Mouse (Mus musculus): Measurements from ENCODE around the gene Anxa3. TPM values are rescaled to one million over a fixed set of nuclear protein-coding genes. Genes with fewer than 3 reads are reported as not detected.

Gene Anxa3
- polyA plus RNA-seq, 1 experiment: 93.3 TPM

DNA sequence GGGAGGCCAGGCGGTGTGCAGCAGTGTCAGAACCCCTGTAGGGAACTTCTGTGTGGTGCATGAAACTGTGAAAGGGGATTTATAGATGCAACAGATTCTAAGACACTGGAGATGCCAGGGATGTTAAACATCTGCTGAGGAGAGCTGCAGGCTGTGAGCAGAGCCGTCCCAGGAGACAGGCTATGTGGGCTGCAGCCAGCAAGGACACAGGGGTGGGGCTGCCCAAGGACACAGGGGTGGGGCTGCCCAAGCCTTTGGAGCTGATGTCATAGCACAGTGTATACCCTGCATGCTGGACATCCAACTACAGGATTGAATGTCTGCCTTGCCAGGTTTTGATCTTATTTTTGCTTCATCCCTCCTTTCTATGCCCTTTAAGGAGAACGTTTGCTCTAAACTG, 88.0 kb downstream of the Anxa3 start:
- no peaks in the 10 kb centered on the region for H3K79me2 ChIP-seq (ENCODE audit: control insufficient read depth, insufficient read depth)
- TF ChIP-seq MYOG (IDR thresholded peaks at IDR 0.05; ENCODE audit: control insufficient read depth in 1 of 3, insufficient read depth in 1 of 3, insufficient read length in 2 of 3, low read depth in 2 of 3): no peak
- TF ChIP-seq MYOD1 (IDR thresholded peaks at IDR 0.05; ENCODE audit: control insufficient read depth in 1 of 3, insufficient read length in 2 of 3, low read depth in 2 of 3): no peak
- no peak for TF ChIP-seq TCF12 (IDR thresholded peaks at IDR 0.05; ENCODE audit: insufficient read depth, poor library complexity, severe bottlenecking)
- no peak overlapping the region for H3K4me3 ChIP-seq
- no peaks in the 10 kb centered on the region for H3K27me3 ChIP-seq (ENCODE audit: control insufficient read depth, insufficient read depth, insufficient read length)
- H3K36me3 ChIP-seq (ENCODE audit: control insufficient read depth, insufficient read depth): no peaks in the 10 kb centered on the region
- no peak overlapping the region for H3K4me2 ChIP-seq (ENCODE audit: low read depth)
- H3ac ChIP-seq (ENCODE audit: control insufficient read depth, insufficient read length): no peak overlapping the region

DNA sequence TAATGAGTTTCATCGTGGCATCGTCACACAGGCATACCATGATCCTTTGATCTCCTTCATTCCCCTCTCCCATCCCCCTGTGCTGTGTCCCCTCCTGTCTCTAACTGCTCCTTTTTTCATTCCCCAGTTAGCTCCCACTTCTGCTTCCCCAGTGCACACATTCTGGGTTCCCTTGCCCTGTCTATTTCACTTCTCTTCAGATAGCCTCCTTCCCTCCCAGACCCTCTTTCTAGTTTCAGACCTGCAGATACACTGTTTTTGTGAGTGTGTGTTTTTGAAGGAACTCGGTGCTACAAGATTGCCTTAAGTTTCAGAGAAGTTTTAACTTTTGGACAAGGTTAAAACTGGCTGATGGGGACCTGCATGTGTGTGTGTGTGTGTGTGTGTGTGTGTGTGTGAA, 88.5 kb downstream of the Anxa3 start:
- H3ac ChIP-seq (ENCODE audit: control insufficient read depth, insufficient read length): no peak overlapping the region
- no peak overlapping the region for H3K4me3 ChIP-seq
- H3K36me3 ChIP-seq (ENCODE audit: control insufficient read depth, insufficient read depth): no peaks in the 10 kb centered on the region
- H3K79me2 ChIP-seq (ENCODE audit: control insufficient read depth, insufficient read depth): no peaks in the 10 kb centered on the region
- no peak for TF ChIP-seq POLR2A (IDR thresholded peaks at IDR 0.05; ENCODE audit: insufficient read length, low read depth)
- no peak for TF ChIP-seq CEBPB (IDR thresholded peaks at IDR 0.05; ENCODE audit: insufficient read depth, poor library complexity, severe bottlenecking)
- TF ChIP-seq USF1 (IDR thresholded peaks at IDR 0.05; ENCODE audit: low read depth): no peak
- TF ChIP-seq TCF3 (IDR thresholded peaks at IDR 0.05; ENCODE audit: insufficient read length, low read depth): no peak
- no peak for TF ChIP-seq MAX (IDR thresholded peaks at IDR 0.05; ENCODE audit: low read depth)
- TF ChIP-seq MYOD1 (IDR thresholded peaks at IDR 0.05; ENCODE audit: control insufficient read depth in 1 of 3, insufficient read length in 2 of 3, low read depth in 2 of 3): no peak
- H3K4me2 ChIP-seq (ENCODE audit: low read depth): no peak overlapping the region
- no peaks in the 10 kb centered on the region for H3K27me3 ChIP-seq (ENCODE audit: control insufficient read depth, insufficient read depth, insufficient read length)

DNA sequence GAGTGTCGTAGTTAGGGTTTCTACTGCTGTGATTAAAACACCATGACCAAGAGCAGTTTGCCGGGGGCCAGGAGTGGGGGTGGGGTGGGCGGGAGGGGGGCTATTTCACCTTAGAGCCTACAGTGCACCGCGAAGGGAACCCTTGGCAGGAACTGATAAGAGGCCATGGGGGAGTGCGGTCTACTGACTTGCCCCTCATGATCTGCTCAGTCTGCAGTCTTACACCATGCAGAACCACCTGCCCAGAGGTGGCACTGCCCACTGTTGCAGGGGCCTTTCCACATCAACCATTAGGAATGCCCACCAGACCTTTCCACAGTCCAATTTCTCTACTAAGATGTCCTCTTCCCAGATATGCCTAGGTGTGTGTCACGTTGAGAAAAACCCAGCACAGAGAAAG, 92.1 kb downstream of the Anxa3 start:
- H3K4me2 ChIP-seq (ENCODE audit: low read depth): no peak overlapping the region
- no peak overlapping the region for H3K4me3 ChIP-seq
- no peak overlapping the region for H3ac ChIP-seq (ENCODE audit: control insufficient read depth, insufficient read length)
- no peaks in the 10 kb centered on the region for H3K79me2 ChIP-seq (ENCODE audit: control insufficient read depth, insufficient read depth)
- H3K27me3 ChIP-seq (ENCODE audit: control insufficient read depth, insufficient read depth, insufficient read length): no peaks in the 10 kb centered on the region
- TF ChIP-seq POLR2AphosphoS2 (IDR thresholded peaks at IDR 0.05; ENCODE audit: insufficient read length, low read depth) (no peak), MAX (IDR thresholded peaks at IDR 0.05; ENCODE audit: low read depth) (no peak), USF1 (IDR thresholded peaks at IDR 0.05; ENCODE audit: low read depth) (no peak), CEBPB (IDR thresholded peaks at IDR 0.05; ENCODE audit: insufficient read depth, poor library complexity, severe bottlenecking) (no peak), MYOD1 (IDR thresholded peaks at IDR 0.05; ENCODE audit: control insufficient read depth in 1 of 3, insufficient read length in 2 of 3, low read depth in 2 of 3) (no peak), REST (IDR thresholded peaks at IDR 0.05; ENCODE audit: insufficient read depth, insufficient read length) (no peak), POLR2A (IDR thresholded peaks at IDR 0.05; ENCODE audit: insufficient read length, low read depth) (no peak), MYOG (IDR thresholded peaks at IDR 0.05; ENCODE audit: control insufficient read depth in 1 of 3, insufficient read depth in 1 of 3, insufficient read length in 2 of 3, low read depth in 2 of 3) (no peak)
- no peaks in the 10 kb centered on the region for H3K36me3 ChIP-seq (ENCODE audit: control insufficient read depth, insufficient read depth)

- TF ChIP-seq SRF (IDR thresholded peaks at IDR 0.05; ENCODE audit: control insufficient read depth, insufficient read length, low read depth) (no peak), CEBPB (IDR thresholded peaks at IDR 0.05; ENCODE audit: insufficient read depth, poor library complexity, severe bottlenecking) (no peak), TCF3 (IDR thresholded peaks at IDR 0.05; ENCODE audit: insufficient read length, low read depth) (no peak), E2F4 (IDR thresholded peaks at IDR 0.05; ENCODE audit: insufficient read depth) (no peak), TCF12 (IDR thresholded peaks at IDR 0.05; ENCODE audit: insufficient read depth, poor library complexity, severe bottlenecking) (no peak), MYOD1 (IDR thresholded peaks at IDR 0.05; ENCODE audit: control insufficient read depth in 1 of 3, insufficient read length in 2 of 3, low read depth in 2 of 3) (no peak), USF1 (IDR thresholded peaks at IDR 0.05; ENCODE audit: low read depth) (no peak), MAX (IDR thresholded peaks at IDR 0.05; ENCODE audit: low read depth) (no peak), MYOG (IDR thresholded peaks at IDR 0.05; ENCODE audit: control insufficient read depth in 1 of 3, insufficient read depth in 1 of 3, insufficient read length in 2 of 3, low read depth in 2 of 3) (no peak), REST (IDR thresholded peaks at IDR 0.05; ENCODE audit: insufficient read depth, insufficient read length) (no peak), POLR2A (IDR thresholded peaks at IDR 0.05; ENCODE audit: insufficient read length, low read depth) (no peak), POLR2AphosphoS2 (IDR thresholded peaks at IDR 0.05; ENCODE audit: insufficient read length, low read depth) (no peak)
- no peak overlapping the region for H3K4me2 ChIP-seq (ENCODE audit: low read depth)
Observed at GRCm38 (mm10) chr5:96888396-96888795, 95.3 kb downstream of the Anxa3 start.

DNA sequence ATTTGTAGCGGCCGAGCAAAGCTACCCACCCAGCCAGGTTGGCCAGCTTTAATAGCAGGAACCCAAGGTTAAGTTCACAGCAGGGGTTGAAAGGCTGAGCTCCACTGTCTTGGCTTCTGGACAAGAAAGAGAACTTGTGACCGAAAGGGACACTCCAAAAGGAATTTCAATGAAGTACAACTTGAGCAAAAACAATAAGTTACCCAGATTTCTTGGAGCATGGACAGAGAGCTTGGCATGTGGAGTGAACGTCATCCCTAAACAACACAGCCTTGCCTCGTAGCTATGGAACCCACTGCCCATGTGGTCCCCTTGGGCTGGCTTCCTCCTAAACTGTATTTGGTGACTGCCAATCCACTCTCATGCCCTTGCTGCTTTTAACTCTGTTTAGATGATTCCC, 97.2 kb downstream of the Anxa3 start:
- H3K36me3 ChIP-seq (ENCODE audit: control insufficient read depth, insufficient read depth): no peaks in the 10 kb centered on the region
- H3K4me2 ChIP-seq (ENCODE audit: low read depth): no peak overlapping the region
- no peaks in the 10 kb centered on the region for H3K27me3 ChIP-seq (ENCODE audit: control insufficient read depth, insufficient read depth, insufficient read length)
- H3K4me3 ChIP-seq: no peak overlapping the region
- no peak overlapping the region for H3ac ChIP-seq (ENCODE audit: control insufficient read depth, insufficient read length)
- no peak for TF ChIP-seq POLR2A (IDR thresholded peaks at IDR 0.05; ENCODE audit: insufficient read length, low read depth)
- TF ChIP-seq TCF12 (IDR thresholded peaks at IDR 0.05; ENCODE audit: insufficient read depth, poor library complexity, severe bottlenecking): no peak
- TF ChIP-seq SRF (IDR thresholded peaks at IDR 0.05; ENCODE audit: control insufficient read depth, insufficient read length, low read depth): no peak
- TF ChIP-seq POLR2AphosphoS2 (IDR thresholded peaks at IDR 0.05; ENCODE audit: insufficient read length, low read depth): no peak
- TF ChIP-seq MAX (IDR thresholded peaks at IDR 0.05; ENCODE audit: low read depth): no peak
- no peak for TF ChIP-seq MYOD1 (IDR thresholded peaks at IDR 0.05; ENCODE audit: control insufficient read depth in 1 of 3, insufficient read length in 2 of 3, low read depth in 2 of 3)
- no peak for TF ChIP-seq CEBPB (IDR thresholded peaks at IDR 0.05; ENCODE audit: insufficient read depth, poor library complexity, severe bottlenecking)
- no peak for TF ChIP-seq REST (IDR thresholded peaks at IDR 0.05; ENCODE audit: insufficient read depth, insufficient read length)
- TF ChIP-seq MYOG (IDR thresholded peaks at IDR 0.05; ENCODE audit: control insufficient read depth in 1 of 3, insufficient read depth in 1 of 3, insufficient read length in 2 of 3, low read depth in 2 of 3): no peak
- no peak for TF ChIP-seq USF1 (IDR thresholded peaks at IDR 0.05; ENCODE audit: low read depth)
- TF ChIP-seq E2F4 (IDR thresholded peaks at IDR 0.05; ENCODE audit: insufficient read depth): no peak
- no peak for TF ChIP-seq TCF3 (IDR thresholded peaks at IDR 0.05; ENCODE audit: insufficient read length, low read depth)
- H3K79me2 ChIP-seq (ENCODE audit: control insufficient read depth, insufficient read depth): no peaks in the 10 kb centered on the region

More at GRCm38 (mm10) chr5:96888396-96888795, 95.3 kb downstream of the Anxa3 start:
- no peak overlapping the region for H3K4me3 ChIP-seq
- H3K27me3 ChIP-seq (ENCODE audit: control insufficient read depth, insufficient read depth, insufficient read length): no peaks in the 10 kb centered on the region
- H3K79me2 ChIP-seq (ENCODE audit: control insufficient read depth, insufficient read depth): no peaks in the 10 kb centered on the region
- no peaks in the 10 kb centered on the region for H3K36me3 ChIP-seq (ENCODE audit: control insufficient read depth, insufficient read depth)
- no peak overlapping the region for H3ac ChIP-seq (ENCODE audit: control insufficient read depth, insufficient read length)

Other genes with a start within 250 kb of the Anxa3 start
- gene Bmp2k, start 204.3 kb downstream of the Anxa3 start, polyA plus RNA-seq (2012; fragmentation: generic; extraction: Trizol): 5.2 TPM